Mouse (Mus musculus): ENCODE data around the gene Depp1. TPM values are rescaled to one million over a fixed set of nuclear protein-coding genes. Genes with fewer than 3 reads are reported as not detected.

Gene Depp1
- total RNA-seq, 2 experiments from 2014 or later, result 1.1 to 2.9 TPM

DNA sequence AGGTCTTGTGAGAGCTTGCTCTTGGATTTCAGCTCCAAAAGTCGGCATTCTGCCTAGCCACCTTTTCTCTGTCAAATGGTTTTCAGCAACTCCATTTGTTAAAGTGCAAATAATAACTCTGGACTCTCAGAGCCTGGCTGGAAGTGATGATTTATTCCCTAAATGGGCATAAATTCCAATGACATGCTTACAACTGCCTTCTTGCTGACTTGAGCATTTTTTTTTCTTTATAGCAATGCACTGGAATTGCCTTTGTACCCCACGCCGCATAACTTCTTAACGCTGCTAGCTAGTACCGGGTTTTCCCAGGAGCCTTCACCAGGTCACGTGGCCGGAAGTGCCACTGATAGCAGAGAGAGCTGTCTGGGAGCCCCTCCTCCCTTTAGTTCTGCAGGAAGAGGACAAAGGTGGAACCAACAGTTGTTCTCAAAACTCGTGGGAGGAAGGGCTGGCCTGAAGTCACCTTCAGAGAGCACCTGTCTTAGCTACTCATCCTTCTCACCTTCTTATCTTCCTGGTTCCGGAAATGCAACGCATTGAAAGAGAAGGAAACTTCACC, 26.0 kb downstream of the Depp1 start:
- DNase-seq (ENCODE audit: extremely low spot score in 1 of 2, low spot score in 1 of 2), result no peak

DNA sequence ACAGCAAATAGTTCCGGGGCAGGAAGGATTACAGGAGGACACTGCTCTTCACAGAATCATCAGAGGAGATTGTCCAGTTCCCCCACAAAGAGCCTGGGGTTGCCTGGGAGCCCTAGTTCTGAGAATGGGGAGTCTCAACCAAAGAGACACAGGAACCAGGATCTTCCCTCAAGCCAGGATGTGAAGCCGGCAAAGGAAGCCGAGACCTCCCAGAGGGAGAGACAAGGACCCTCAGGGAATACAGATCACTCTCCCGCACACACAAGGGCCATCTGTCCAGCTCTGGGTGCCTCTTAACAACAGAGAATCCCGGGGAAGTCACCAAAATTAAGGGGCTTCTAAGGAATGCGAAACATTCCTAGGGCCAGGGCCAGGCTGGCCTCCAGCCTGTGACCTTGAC, 26.9 kb downstream of the Depp1 start:
- DNase-seq (ENCODE audit: extremely low spot score in 1 of 2, low spot score in 1 of 2), result no peak

- no peak for DNase-seq (ENCODE audit: extremely low spot score in 1 of 2, low spot score in 1 of 2)
Measured at GRCm38 (mm10) chr6:116679563-116680288, 29.3 kb downstream of the Depp1 start.

GRCm38 (mm10) chr6:116682317-116682716, 31.9 kb downstream of the Depp1 start:
- DNase-seq (ENCODE audit: extremely low spot score in 1 of 2, low spot score in 1 of 2), result no peak

DNA sequence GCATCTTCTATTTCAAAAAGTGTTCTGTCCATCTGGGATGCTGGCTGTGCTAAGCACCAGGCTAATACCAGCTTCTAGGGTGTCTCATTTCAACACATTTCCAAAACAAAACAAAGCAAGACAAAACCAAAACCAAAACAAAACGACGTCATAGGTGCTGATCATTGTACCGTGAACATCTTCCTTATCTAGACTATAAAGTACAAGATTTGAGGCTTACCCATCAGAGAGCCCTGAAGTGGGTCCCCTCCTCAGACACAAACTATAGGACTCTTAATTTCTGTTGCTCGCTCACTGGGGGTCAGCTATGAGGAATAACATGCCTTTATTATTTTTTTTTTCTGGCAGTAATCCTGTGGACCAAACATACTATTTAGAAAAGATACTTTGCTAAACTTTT, 43.2 kb downstream of the Depp1 start:
- DNase-seq (ENCODE audit: extremely low spot score in 1 of 2, low spot score in 1 of 2), result no peak

DNA sequence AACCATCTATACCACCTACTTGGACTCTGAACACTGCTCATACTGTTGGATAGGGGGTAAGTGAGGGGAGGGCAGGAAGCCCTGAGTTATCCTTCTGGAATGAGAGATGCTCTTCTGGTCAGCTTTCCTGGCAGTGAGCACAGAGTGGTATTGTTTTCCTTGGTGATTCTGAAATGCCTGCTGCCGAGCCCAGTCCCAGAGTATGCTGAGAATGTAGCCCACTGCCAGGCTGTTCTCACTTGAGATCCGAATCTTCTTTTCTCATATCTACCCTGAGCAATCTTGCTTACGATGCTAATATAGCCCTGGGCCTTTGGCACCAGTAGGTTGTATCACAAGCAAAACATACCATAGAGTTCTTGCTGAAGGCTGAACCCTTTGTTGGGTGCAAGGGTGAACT, 43.9 kb downstream of the Depp1 start:
- no peak for DNase-seq (ENCODE audit: extremely low spot score in 1 of 2, low spot score in 1 of 2)

DNA sequence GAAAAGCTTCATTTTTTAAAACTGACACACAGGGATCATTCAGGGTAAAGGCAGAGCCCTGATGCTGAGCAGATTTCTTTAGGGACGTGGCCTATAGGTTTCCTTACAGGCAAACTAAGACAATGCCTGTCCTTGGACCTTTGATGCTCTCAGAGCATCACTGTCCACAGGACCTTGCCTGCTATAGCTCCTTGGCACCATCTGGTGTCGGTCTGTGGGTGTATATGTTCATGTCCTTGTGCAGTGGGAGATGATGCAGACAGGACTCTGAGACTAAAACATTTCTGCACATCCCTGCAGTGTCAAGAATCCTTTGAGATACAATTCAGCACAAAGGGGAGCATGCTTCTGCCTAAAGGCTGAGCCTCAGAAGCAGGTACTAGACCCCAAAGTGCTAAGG, 47.0 kb downstream of the Depp1 start:
- DNase-seq (ENCODE audit: extremely low spot score in 1 of 2, low spot score in 1 of 2), result no peak

DNA sequence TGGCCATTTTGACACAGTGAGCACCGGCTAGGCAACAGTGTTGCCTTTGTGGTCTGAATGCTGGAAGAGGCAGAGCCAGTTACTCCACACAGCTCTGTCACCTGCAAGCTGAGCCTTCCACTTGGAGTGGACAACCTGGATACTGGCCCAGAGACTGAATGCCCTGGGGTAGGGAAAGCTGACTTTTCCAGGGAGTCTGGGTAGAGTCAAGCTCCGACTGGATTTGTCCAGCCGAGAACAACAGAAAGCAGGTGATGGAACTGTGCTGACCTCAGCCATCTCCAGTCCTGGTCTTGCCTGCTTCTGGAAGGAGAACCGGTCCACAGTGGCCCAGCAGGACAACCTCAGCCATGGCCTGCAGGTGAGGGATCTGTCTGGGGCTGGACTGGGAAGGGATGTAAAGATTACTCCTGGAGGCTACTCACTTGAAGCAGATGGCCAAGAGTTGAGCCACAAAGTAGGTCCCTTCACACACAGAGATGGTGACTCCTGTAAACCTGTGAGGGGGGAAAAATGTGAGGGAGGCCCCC, 47.6 kb downstream of the Depp1 start:
- DNase-seq (ENCODE audit: extremely low spot score in 1 of 2, low spot score in 1 of 2), result no peak

DNA sequence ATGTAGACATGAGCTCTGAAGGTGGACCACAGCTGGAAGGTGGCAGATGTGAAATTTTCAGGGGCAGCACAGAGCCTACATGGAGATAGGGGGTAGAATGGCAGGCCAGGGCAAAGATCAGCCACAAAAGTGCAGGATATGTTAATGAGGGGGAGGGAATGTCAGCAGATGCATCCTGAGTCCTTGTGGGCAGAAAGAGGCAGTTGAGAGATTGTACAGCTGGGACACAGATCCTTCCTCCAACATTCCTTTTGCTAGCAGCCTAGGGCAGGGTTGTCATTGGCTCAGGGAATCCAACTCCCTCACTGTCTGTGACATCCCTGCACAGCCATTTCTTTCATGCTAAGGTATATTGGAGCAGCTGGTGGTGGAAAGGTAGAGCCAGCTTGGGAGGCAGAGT, 50.4 kb downstream of the Depp1 start:
- no peak for DNase-seq (ENCODE audit: extremely low spot score in 1 of 2, low spot score in 1 of 2)

Small RNA genes lying within 50 kb of the gene (microRNA-seq; reads per million reads assigned to microRNA genes)
- gene Mir7043, result 0 reads per million in 2 experiments

Other genes starting within 250 kb of the Depp1 start
- gene Alox5, start 189.4 kb upstream of the Depp1 start, total RNA-seq (2021), result 1 to 10 TPM; 2.5 to 4.0 TPM
- not detected for gene Olfr211, start 161.5 kb upstream of the Depp1 start, total RNA-seq (2021)
- gene Olfr212, start 144.1 kb upstream of the Depp1 start, total RNA-seq (2021), result not detected
- gene Olfr213, start 112.2 kb upstream of the Depp1 start, total RNA-seq (2021), result not detected
- 1 to 10 TPM; 2.6 to 2.8 TPM for gene Gm5580, start 99.5 kb upstream of the Depp1 start, total RNA-seq (2021)
- not detected for gene Olfr214, start 96.4 kb upstream of the Depp1 start, total RNA-seq (2021)
- not detected for gene Olfr215, start 66.4 kb upstream of the Depp1 start, total RNA-seq (2021)
- gene Zfp422, start 21.6 kb upstream of the Depp1 start, total RNA-seq (2021), result 10 to 100 TPM; 21.9 to 24.4 TPM
- gene Rassf4, start 23.3 kb downstream of the Depp1 start, total RNA-seq (2021), result 1 to 10 TPM; 2.2 to 2.8 TPM
- gene Tmem72, start 66.3 kb downstream of the Depp1 start, total RNA-seq (2021), result under 1 TPM; 0.21 to 0.22 TPM